Mouse (Mus musculus): ENCODE data around the gene Hnrnpdl. TPM values are rescaled to one million over a fixed set of nuclear protein-coding genes. Genes with fewer than 3 reads are reported as not detected.

Hnrnpdl gene
- total and polyA plus RNA-seq, 2 experiments from 2014 or later = 207 to 236 TPM

DNA sequence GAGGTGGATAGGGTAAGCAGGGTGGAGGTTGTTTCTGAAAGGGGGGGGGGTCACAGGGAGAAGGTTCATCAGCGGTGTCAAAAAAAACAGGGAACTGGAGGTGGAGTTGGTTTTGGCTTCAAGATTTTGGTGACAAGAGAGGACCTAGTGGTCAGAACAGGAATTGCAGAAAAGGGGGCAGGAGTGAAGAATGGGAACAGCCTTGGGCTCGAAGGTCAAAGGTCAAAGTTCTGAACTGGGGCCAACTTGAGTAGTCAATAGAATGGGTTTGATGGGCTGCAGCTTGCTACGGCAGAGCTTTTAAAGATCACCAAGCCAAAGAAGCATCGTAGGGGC is 32.5 kb downstream of the Hnrnpdl start:
- Histone ChIP-seq H3K27ac (ENCODE audit: low read depth, low read length) (no peak overlapping the region), H3K4me2 (ENCODE audit: low read depth) (no peak overlapping the region), H3K9me3 (ENCODE audit: low read length) (no peaks in the 10 kb centered on the region), H3K4me3 (ENCODE audit: low read depth, low read length) (no peak overlapping the region), H3K9ac (no peak overlapping the region), H3K36me3 (ENCODE audit: insufficient read depth) (no peaks in the 10 kb centered on the region), H3K4me1 (ENCODE audit: insufficient read depth) (no peaks in the 10 kb centered on the region), H3K27me3 (ENCODE audit: insufficient read depth, low read length) (no peaks in the 10 kb centered on the region)
- no peak for TF ChIP-seq CTCF (IDR thresholded peaks at IDR 0.05; ENCODE audit: low read depth)
- ATAC-seq (no peak), DNase-seq (no peak)
- WGBS = 86% methylated on average over 4 of the region's 4 CpGs

GRCm38 (mm10) chr5:100006324-100007039 is 33.0 kb downstream of the Hnrnpdl start:
- no peaks in the 10 kb centered on the region for H3K36me3 ChIP-seq (ENCODE audit: insufficient read depth)
- ATAC-seq (no peak), DNase-seq (no peak)
- no peak overlapping the region for H3K9ac ChIP-seq
- H3K27ac ChIP-seq (ENCODE audit: low read depth, low read length) = no peak overlapping the region
- TF ChIP-seq CTCF (IDR thresholded peaks at IDR 0.05; ENCODE audit: low read depth) = no peak
- no peaks in the 10 kb centered on the region for H3K27me3 ChIP-seq (ENCODE audit: insufficient read depth, low read length)
- no peaks in the 10 kb centered on the region for H3K4me1 ChIP-seq (ENCODE audit: insufficient read depth)
- H3K4me3 ChIP-seq (ENCODE audit: low read depth, low read length) = no peak overlapping the region
- H3K9me3 ChIP-seq (ENCODE audit: low read length) = no peaks in the 10 kb centered on the region
- no peak overlapping the region for H3K4me2 ChIP-seq (ENCODE audit: low read depth)
- 93% methylated on average over 4 of the region's 4 CpGs for WGBS

DNA sequence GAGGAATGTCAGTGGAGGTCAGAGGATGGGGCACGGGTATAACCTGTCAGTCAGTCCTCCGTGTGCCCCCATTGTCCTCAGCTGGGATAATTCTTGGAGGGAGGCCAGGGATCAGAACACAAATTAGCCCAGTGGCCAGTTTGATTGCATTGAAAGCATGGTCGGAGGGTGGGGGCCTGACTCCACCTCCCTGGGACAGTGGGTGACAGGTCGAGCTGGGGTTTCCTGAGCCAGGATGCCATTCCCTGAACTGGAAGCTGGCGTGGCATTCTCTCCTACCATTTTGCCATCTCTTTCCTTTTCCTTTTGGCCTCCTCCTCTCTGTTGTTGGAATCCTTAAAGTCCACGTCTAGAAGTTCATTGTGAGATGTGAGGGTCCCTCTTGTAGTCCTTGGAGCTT is 33.6 kb downstream of the Hnrnpdl start:
- Histone ChIP-seq H3K9ac (no peak overlapping the region), H3K4me3 (ENCODE audit: low read depth, low read length) (no peak overlapping the region), H3K27me3 (ENCODE audit: insufficient read depth, low read length) (no peaks in the 10 kb centered on the region), H3K4me1 (ENCODE audit: insufficient read depth) (no peaks in the 10 kb centered on the region), H3K36me3 (ENCODE audit: insufficient read depth) (no peaks in the 10 kb centered on the region), H3K4me2 (ENCODE audit: low read depth) (no peak overlapping the region), H3K9me3 (ENCODE audit: low read length) (no peaks in the 10 kb centered on the region), H3K27ac (ENCODE audit: low read depth, low read length) (no peak overlapping the region)
- ATAC-seq = no peak
- 70% methylated on average over 6 of the region's 6 CpGs for WGBS
- DNase-seq = no peak
- no peak for TF ChIP-seq CTCF (IDR thresholded peaks at IDR 0.05; ENCODE audit: low read depth)

GRCm38 (mm10) chr5:100005431-100005830 is 34.0 kb downstream of the Hnrnpdl start:
- H3K9ac ChIP-seq = no peak overlapping the region
- H3K4me3 ChIP-seq (ENCODE audit: low read depth, low read length) = no peak overlapping the region
- 63% methylated on average over 3 of the region's 3 CpGs for WGBS
- H3K36me3 ChIP-seq (ENCODE audit: insufficient read depth) = no peaks in the 10 kb centered on the region
- H3K27ac ChIP-seq (ENCODE audit: low read depth, low read length) = no peak overlapping the region
- ATAC-seq (no peak), DNase-seq (no peak)
- TF ChIP-seq CTCF (IDR thresholded peaks at IDR 0.05; ENCODE audit: low read depth) = no peak
- no peaks in the 10 kb centered on the region for H3K4me1 ChIP-seq (ENCODE audit: insufficient read depth)
- no peaks in the 10 kb centered on the region for H3K27me3 ChIP-seq (ENCODE audit: insufficient read depth, low read length)
- no peak overlapping the region for H3K4me2 ChIP-seq (ENCODE audit: low read depth)
- H3K9me3 ChIP-seq (ENCODE audit: low read length) = no peaks in the 10 kb centered on the region

DNA sequence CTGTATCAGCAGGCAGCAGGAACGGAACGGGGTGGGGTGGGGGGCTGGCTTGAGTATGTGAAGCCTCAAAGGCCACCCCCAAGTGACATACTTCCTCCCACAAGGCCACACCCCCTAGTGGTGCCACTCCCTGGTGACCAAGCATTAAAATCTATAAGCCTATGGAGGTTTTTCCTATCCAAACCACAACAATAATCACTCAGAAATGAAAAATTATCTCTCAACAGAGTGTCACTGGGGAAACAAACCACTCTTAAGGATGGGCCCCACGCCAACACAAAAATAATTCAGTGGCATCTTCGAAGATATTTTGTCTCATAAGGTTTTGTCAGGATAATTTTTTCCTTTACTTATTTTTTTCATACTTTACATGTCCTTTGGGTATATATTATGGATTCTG is 35.6 kb downstream of the Hnrnpdl start:
- Histone ChIP-seq H3K9ac (no peak overlapping the region), H3K27me3 (ENCODE audit: insufficient read depth, low read length) (no peaks in the 10 kb centered on the region), H3K4me2 (ENCODE audit: low read depth) (no peak overlapping the region), H3K36me3 (ENCODE audit: insufficient read depth) (no peaks in the 10 kb centered on the region), H3K27ac (ENCODE audit: low read depth, low read length) (no peak overlapping the region), H3K4me3 (ENCODE audit: low read depth, low read length) (no peak overlapping the region), H3K4me1 (ENCODE audit: insufficient read depth) (no peaks in the 10 kb centered on the region), H3K9me3 (ENCODE audit: low read length) (no peaks in the 10 kb centered on the region)
- WGBS = 90% methylated on average over 4 of the region's 4 CpGs
- no peak for ATAC-seq
- DNase-seq = no peak
- TF ChIP-seq CTCF (IDR thresholded peaks at IDR 0.05; ENCODE audit: low read depth) = no peak

DNA sequence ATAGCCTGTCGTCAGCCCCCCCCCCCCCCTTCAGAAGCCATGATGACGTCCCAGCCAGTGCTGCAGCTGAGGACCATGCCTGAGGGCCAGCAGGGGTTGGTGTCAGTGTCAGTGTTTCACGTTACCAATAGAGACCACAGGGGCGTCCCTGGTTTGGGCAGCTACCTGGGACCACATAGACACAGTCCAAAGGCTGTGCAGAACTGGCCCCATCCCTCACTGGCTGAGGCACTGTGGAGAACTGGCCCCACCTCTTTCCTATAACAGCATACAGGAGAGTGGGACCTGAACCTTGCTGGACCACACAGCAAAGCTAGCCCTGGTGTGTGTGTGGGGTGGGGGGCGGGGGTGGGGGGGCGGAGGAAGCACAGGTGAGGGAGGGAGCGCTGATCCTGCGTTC is 39.0 kb downstream of the Hnrnpdl start:
- no peak for TF ChIP-seq CTCF (IDR thresholded peaks at IDR 0.05; ENCODE audit: low read depth)
- no peak overlapping the region for H3K27ac ChIP-seq (ENCODE audit: low read depth, low read length)
- no peak overlapping the region for H3K4me3 ChIP-seq (ENCODE audit: low read depth, low read length)
- no peaks in the 10 kb centered on the region for H3K36me3 ChIP-seq (ENCODE audit: insufficient read depth)
- no peaks in the 10 kb centered on the region for H3K4me1 ChIP-seq (ENCODE audit: insufficient read depth)
- no peak for ATAC-seq
- WGBS = 52% methylated on average over 7 of the region's 8 CpGs
- H3K27me3 ChIP-seq (ENCODE audit: insufficient read depth, low read length) = no peaks in the 10 kb centered on the region
- no peak for DNase-seq
- H3K9ac ChIP-seq = no peak overlapping the region
- no peak overlapping the region for H3K4me2 ChIP-seq (ENCODE audit: low read depth)
- H3K9me3 ChIP-seq (ENCODE audit: low read length) = 0 out of 2 replicates have a peak, but pooled peaks cover 7% of the 10 kb centered on the region

DNA sequence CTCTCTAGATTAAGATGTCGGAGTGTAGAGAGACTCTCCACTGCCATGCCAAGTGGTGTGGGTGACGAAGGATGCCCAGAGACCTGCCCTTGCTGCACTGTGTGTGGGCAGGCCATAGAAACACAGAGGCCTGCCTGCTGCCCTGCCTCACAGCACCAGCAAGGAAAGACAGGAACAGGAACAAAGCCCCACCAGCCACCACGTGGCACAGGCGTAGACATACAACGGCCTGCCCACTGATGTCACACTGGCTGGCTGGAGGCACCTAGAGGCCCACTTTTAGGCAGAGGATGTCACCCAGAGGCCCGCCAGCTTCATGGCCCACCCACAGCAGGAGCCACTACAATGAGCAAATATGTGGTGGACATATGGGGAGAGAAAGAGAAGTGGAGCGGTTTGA is 39.4 kb downstream of the Hnrnpdl start:
- 74% methylated on average over 7 of the region's 7 CpGs for WGBS
- no peaks in the 10 kb centered on the region for H3K27me3 ChIP-seq (ENCODE audit: insufficient read depth, low read length)

More for the DNA sequence above, 39.4 kb downstream of the Hnrnpdl start:
- no peak overlapping the region for H3K27ac ChIP-seq (ENCODE audit: low read depth, low read length)
- no peak for DNase-seq
- no peaks in the 10 kb centered on the region for H3K4me1 ChIP-seq (ENCODE audit: insufficient read depth)
- H3K4me3 ChIP-seq (ENCODE audit: low read depth, low read length) = no peak overlapping the region
- H3K4me2 ChIP-seq (ENCODE audit: low read depth) = no peak overlapping the region
- no peak for ATAC-seq
- no peak overlapping the region for H3K9ac ChIP-seq
- 0 out of 2 replicates have a peak, but pooled peaks cover 7% of the 10 kb centered on the region for H3K9me3 ChIP-seq (ENCODE audit: low read length)
- TF ChIP-seq CTCF (IDR thresholded peaks at IDR 0.05; ENCODE audit: low read depth) = no peak
- H3K36me3 ChIP-seq (ENCODE audit: insufficient read depth) = no peaks in the 10 kb centered on the region

All from forebrain, postnatal 0 days (tissue).